Mouse (Mus musculus) forebrain, postnatal 0 days (tissue): ENCODE measurements around the gene Igfbpl1. TPM values are rescaled to one million over a fixed set of nuclear protein-coding genes. Genes with fewer than 3 reads are reported as not detected.

ENCODE experiments used
- ATAC-seq: fragments of 200-750 bp; cut with Nextera tagmentation; 2 replicates; pipeline ENCODE4 v1.8.0; 2017; ENCODE audit warnings: mild to moderate bottlenecking, moderate library complexity
- DNase-seq: peaks from one replicate; pipeline ENCODE4 v3.0.0-alpha.2; 2015
- H3K27ac ChIP-seq: fragments of 300-500 bp; sonication (generic); 2 replicates; pipeline ENCODE4 v1.5.1; 2014; ENCODE audit warnings: low read depth, mild to moderate bottlenecking, antibody characterized with exemption, low read length, moderate library complexity, mixed read lengths
- H3K27me3 ChIP-seq: fragments of 300-500 bp; sonication (generic); 2 replicates; pipeline ENCODE4 v1.6.1; 2014; ENCODE audit warnings: mild to moderate bottlenecking, low read length, mixed read lengths; ENCODE audit not compliant: insufficient read depth
- H3K36me3 ChIP-seq: fragments of 300-500 bp; sonication (generic); 2 replicates; pipeline ENCODE4 v1.6.1; 2014; ENCODE audit warnings: mild to moderate bottlenecking, moderate library complexity; ENCODE audit not compliant: insufficient read depth
- H3K4me1 ChIP-seq: fragments of 300-500 bp; sonication (generic); 2 replicates; pipeline ENCODE4 v1.6.1; 2014; ENCODE audit warnings: antibody characterized with exemption; ENCODE audit not compliant: insufficient read depth
- H3K4me2 ChIP-seq: fragments of 300-500 bp; sonication (generic); 2 replicates; pipeline ENCODE4 v1.6.1; 2014; ENCODE audit warnings: low read depth, mild to moderate bottlenecking, moderate library complexity
- H3K4me3 ChIP-seq: fragments of 300-500 bp; sonication (generic); 2 replicates; pipeline ENCODE4 v1.5.1; 2014; ENCODE audit warnings: low read depth, low read length, mixed read lengths
- H3K9ac ChIP-seq: fragments of 300-500 bp; sonication (generic); 2 replicates; pipeline ENCODE4 v1.6.1; 2014; ENCODE audit warnings: mild to moderate bottlenecking
- H3K9me3 ChIP-seq: fragments of 300-500 bp; sonication (generic); 2 replicates; pipeline ENCODE4 v1.6.1; 2016; ENCODE audit warnings: low read length
- CTCF ChIP-seq: sonication (generic); IDR thresholded peaks from 2 replicates; pipeline ENCODE4 v1.5.1; 2016; ENCODE audit warnings: antibody characterized with exemption, control low read depth, low read depth
- WGBS: fragments of 180-500 bp; shearing (Covaris S2); extraction: QIAGEN DNeasy Blood & Tissue Kit; methylation state at CpG from one replicate; pipeline ENCODE4 v1.1.7; 2014; 5-methylcytosine and 5-hydroxymethylcytosine counted together
- polyA plus RNA-seq: library from polyadenylated mRNA; unstranded; fragments of >200 nt; fragmentation: Nextera tagmentation; extraction: Ambion mirVana; gene quantifications from 2 replicates; pipeline ENCODE4 v1.2.1, GENCODE M21; 2015
- total RNA-seq: library from RNA; depleted of rRNA; stranded (reverse); fragments of >200 nt; gene quantifications from 2 replicates; pipeline ENCODE4 v1.2.3, GENCODE M21; 2014

Igfbpl1 gene
- total and polyA plus RNA-seq, 2 experiments from 2014 or later: 41.0 to 123 TPM

DNA sequence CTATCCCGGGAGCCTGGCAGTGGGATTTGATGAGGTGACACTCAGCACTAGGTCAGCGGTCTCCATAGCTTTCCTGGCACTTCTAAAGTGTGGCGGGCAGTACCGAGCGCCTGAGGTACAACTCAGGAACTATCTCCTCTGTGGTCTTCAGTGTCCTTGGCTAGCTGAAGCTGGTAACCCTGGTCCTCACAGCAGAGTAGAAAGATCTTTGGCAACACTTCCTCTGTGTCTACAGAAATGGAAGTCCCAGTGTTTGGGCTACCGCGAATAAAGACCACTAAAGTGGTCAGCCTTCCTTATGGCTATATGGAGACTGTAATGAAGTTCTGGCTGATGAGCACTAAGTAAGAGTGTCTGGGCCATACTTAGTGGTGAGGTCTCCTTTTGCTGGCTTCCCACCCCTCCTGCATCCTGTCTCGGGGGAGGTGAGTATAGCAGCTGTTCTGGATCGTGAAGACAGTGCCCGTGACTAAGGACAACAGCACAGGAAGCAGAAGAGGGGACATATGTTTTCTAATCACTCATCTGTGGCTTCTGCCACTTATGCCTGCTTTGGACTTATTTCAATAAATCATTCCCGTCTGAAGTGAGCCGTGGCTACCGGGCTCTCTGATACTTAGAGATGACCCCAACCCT lies 38.2 kb downstream of the Igfbpl1 start:
- Histone ChIP-seq H3K9ac (no peak overlapping the region), H3K27me3 (no peaks in the 10 kb centered on the region), H3K27ac (no peak overlapping the region), H3K36me3 (no peaks in the 10 kb centered on the region), H3K4me3 (no peak overlapping the region), H3K4me2 (no peak overlapping the region), H3K9me3 (no peaks in the 10 kb centered on the region), H3K4me1 (peaks cover 12% of the 10 kb centered on the region)
- TF ChIP-seq CTCF: no peak
- ATAC-seq (no peak), DNase-seq (no peak)
- WGBS: 73% methylated on average over 13 of the region's 13 CpGs

DNA sequence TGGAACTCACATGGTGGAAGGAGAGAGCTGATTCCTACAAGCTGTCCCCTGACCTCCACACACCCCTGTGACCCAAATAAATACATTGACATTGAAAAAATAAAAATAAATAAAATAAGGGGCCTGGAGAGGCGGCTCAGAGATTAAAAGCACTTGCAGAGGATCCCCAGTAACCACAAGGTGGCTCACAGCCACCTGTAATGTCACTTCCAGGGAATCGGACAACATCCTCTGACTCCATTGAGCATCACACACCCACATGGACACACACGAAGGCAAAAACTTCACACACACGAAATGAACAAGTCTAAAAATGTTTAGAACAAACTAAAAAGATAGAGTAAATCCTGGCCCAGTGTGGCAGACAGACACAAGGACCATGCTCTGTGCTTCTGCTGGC lies 40.0 kb downstream of the Igfbpl1 start:
- H3K27ac ChIP-seq: no peak overlapping the region
- DNase-seq: no peak

DNA sequence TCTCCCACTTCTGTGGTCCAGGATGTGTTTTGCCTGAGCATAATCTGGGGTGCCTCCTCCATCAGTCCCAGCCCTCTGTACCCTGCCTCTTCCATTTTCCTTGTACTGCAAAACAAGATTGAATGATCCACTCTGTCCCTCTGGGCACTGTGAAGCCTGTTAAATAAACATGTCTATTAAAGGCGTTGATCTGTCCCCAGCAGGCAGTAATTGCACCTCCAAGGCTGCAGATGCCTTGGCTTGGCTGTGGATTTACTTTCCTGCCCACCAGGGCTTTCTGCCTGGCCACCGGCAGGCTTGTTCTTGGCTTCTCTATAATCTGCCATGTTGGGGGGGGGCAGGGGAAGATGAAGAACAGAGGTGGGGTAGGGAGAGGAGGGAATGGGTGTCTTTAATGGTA lies 40.8 kb downstream of the Igfbpl1 start:
- Histone ChIP-seq H3K36me3 (no peaks in the 10 kb centered on the region), H3K4me3 (no peak overlapping the region), H3K4me2 (no peak overlapping the region), H3K4me1 (peaks cover 12% of the 10 kb centered on the region), H3K27me3 (no peaks in the 10 kb centered on the region), H3K9me3 (no peaks in the 10 kb centered on the region), H3K27ac (no peak overlapping the region), H3K9ac (no peak overlapping the region)
- peak; percentile 4; the same call in 1 of the 2 replicates for TF ChIP-seq CTCF
- ATAC-seq (peak; percentile 59; the same call in 1 of the 2 replicates), DNase-seq (no peak)
- 20% methylated on average over 2 of the region's 2 CpGs for WGBS

More for the DNA sequence above, 40.0 kb downstream of the Igfbpl1 start:
- Histone ChIP-seq H3K4me2 (no peak overlapping the region), H3K9ac (no peak overlapping the region), H3K4me1 (peaks cover 12% of the 10 kb centered on the region), H3K4me3 (no peak overlapping the region), H3K36me3 (no peaks in the 10 kb centered on the region), H3K27me3 (no peaks in the 10 kb centered on the region), H3K9me3 (no peaks in the 10 kb centered on the region)
- peak; percentile 34 for TF ChIP-seq CTCF
- ATAC-seq: no peak
- 48% methylated on average over 4 of the region's 4 CpGs for WGBS

DNA sequence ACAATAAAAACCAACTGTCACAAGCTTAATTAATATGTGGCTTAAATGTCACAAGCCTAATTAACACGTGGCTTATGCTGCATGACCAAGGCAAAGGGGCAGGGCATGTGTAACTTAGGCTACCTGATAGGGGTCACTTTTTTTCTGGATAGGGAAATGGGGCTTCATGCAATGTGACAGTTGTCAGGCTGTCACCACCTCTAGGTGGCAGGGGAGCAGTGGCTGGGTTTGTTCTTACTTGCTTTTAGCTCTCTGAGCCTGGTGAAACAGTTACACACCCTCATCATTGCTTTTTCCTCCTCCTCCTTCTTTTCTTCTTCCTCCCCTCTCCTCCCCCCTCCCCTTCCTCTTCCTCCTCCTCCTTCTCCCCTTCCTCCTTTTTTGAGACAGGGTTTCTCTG lies 43.1 kb downstream of the Igfbpl1 start:
- H3K9me3 ChIP-seq: no peaks in the 10 kb centered on the region
- H3K4me3 ChIP-seq: no peak overlapping the region
- WGBS: 62% methylated on average over 1 of the region's 1 CpGs
- DNase-seq (no peak), ATAC-seq (no peak)
- peak; percentile 23; the same call in 1 of the 2 replicates for TF ChIP-seq CTCF
- peaks cover 3% of the 10 kb centered on the region; the same call in 1 of the 2 replicates for H3K4me1 ChIP-seq
- H3K9ac ChIP-seq: no peak overlapping the region
- no peak overlapping the region for H3K4me2 ChIP-seq
- H3K27ac ChIP-seq: no peak overlapping the region
- H3K27me3 ChIP-seq: no peaks in the 10 kb centered on the region
- no peaks in the 10 kb centered on the region for H3K36me3 ChIP-seq

DNA sequence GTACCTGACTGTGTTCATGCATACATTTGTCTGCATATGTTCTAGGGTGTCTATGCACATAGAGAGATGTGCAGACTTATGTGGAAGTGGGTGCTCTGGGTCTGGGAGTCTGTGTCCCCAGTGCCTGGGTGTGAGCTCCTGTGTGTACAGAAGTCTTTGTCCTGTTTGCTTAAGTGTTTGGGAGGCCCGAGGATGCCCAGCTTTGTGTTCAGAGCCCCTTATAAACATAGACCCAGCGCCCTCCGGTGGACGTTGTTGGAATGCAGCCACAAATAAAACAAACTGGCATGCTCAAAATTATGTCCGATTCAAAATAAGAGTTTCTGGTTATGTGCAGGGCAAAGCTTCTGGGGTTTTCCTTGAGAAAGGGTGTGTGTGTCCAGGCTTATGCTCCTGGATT lies 55.1 kb downstream of the Igfbpl1 start:
- Histone ChIP-seq H3K27me3 (no peaks in the 10 kb centered on the region), H3K9ac (no peak overlapping the region), H3K4me2 (no peak overlapping the region), H3K27ac (peak overlapping the region; percentile 81; the same call in 1 of the 2 replicates), H3K36me3 (no peaks in the 10 kb centered on the region), H3K4me3 (no peak overlapping the region), H3K9me3 (no peaks in the 10 kb centered on the region), H3K4me1 (peaks cover 18% of the 10 kb centered on the region; the same call in 1 of the 2 replicates)
- ATAC-seq (peak; percentile 56), DNase-seq (peak; percentile 92)
- 1% methylated on average over 5 of the region's 5 CpGs for WGBS
- TF ChIP-seq CTCF: peak; percentile 80

DNA sequence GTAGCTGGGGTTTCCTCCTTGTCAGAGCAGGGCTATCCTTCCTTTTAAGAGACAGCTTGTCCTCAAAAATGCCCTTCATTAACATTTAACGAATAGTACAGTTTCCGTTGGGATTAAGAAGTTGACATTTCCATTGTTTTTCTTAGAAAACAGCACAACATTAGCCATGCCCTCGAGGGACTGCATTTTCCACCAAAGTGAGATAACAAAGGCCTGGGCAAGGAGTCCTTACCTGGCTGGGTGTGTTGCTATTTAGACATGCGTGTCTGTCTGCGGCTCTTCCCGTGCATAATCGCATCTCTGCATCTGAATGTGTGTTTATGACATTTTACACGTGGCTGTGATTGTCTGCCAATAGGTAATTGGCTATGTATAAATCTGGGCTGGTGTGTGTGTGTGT lies 55.5 kb downstream of the Igfbpl1 start:
- H3K9ac ChIP-seq: no peak overlapping the region
- no peak overlapping the region for H3K4me2 ChIP-seq
- H3K27ac ChIP-seq: peak overlapping the region; percentile 81; the same call in 1 of the 2 replicates
- no peak for TF ChIP-seq CTCF
- DNase-seq (no peak), ATAC-seq (no peak)
- 10% methylated on average over 8 of the region's 8 CpGs for WGBS
- no peaks in the 10 kb centered on the region for H3K27me3 ChIP-seq
- no peaks in the 10 kb centered on the region for H3K36me3 ChIP-seq
- no peak overlapping the region for H3K4me3 ChIP-seq
- H3K9me3 ChIP-seq: no peaks in the 10 kb centered on the region
- peaks cover 18% of the 10 kb centered on the region for H3K4me1 ChIP-seq

DNA sequence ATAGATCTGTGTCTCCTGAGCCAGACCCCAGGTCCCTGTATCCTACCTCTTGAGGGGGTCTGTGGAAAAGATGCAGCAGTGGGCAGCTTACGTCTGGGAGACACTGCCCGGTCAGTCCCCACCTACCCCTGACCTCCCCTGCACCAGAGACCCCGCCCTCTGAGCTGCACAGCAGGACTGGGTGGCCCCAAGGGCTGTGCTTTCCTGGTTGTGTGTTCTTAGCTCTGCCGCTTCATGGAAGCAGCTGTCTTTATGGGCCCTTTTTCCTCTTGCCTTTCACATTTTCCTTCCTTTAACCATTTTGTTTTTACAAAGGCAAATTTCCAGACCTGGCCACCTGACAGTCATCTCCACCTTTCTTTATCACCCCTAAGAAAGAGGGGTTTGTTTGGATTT lies 56.1 kb downstream of the Igfbpl1 start:
- Histone ChIP-seq H3K27ac (peak overlapping the region; percentile 81), H3K4me2 (no peak overlapping the region), H3K9ac (no peak overlapping the region), H3K27me3 (no peaks in the 10 kb centered on the region), H3K9me3 (no peaks in the 10 kb centered on the region), H3K4me3 (no peak overlapping the region), H3K36me3 (no peaks in the 10 kb centered on the region), H3K4me1 (peaks cover 19% of the 10 kb centered on the region)
- WGBS: 20% methylated on average over 4 of the region's 4 CpGs
- DNase-seq (no peak), ATAC-seq (no peak)
- no peak for TF ChIP-seq CTCF
